Mouse (Mus musculus) monocyte, adult 5-6 weeks (primary cell): ENCODE measurements around the gene Wipf2. TPM values are rescaled to one million over a fixed set of nuclear protein-coding genes. Genes with fewer than 3 reads are reported as not detected.

Experiments
- ATAC-seq: fragments of 153-309, 156-312 bp; replicated peaks from 2 replicates; pipeline ENCODE4 v1.8.0; 2017; ENCODE audit warnings: mild to moderate bottlenecking; ENCODE audit not compliant: low TSS enrichment, insufficient number of reproducible peaks, severe bottlenecking, poor library complexity, low FRiP score
- total RNA-seq: library from RNA; stranded (forward); fragments of 200-1000, 200-491, 200-594 nt; gene quantifications from 3 replicates; pipeline ENCODE4 v1.2.3, GENCODE M21; 2017

Wipf2 gene
- total RNA-seq, 1 experiment from 2014 or later: 7.1 TPM

DNA sequence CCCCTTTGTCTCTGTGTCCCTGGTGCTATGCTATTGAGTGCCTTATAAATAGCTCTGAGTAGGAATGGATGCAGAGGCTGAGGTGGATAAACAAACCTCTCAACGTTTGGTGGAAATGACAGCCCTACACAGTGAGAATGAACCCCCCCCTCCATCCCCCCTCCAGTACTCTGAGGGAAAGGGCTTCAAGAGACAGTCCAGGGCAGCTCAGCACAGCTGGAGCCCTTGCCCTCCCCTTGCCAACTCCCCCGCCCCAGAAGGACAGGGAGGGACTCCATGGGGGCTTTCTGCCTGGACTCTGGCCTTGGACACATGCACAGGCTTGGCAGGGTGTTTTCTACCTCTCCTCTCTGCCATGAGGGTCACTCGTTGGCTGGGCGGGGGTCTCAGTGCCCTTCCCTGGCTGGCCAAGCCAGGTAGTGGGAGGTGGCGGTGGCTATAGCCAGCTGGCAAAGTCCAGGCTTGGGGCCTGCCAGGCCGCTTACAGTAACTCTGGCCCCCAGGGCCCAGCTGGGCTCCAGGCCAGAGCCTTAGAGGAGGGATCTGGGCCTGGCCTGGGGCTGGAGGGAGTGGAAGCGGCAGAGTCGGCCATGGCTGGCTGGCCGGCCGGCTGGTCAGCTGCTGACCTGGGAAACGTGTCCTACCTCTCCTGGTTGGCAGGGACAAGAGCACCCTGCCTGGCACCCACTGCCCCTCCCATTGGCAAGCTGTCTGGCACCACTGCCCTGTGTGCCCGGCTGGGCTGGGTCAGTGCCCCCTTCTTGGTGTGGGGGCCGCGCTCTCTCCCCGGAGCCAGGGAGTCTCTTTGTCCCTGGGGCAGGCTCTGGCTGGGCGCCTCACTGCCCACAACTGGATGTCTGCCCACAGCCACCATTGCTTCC is 87.8 kb downstream of the Wipf2 start:
- ATAC-seq: no peak

DNA sequence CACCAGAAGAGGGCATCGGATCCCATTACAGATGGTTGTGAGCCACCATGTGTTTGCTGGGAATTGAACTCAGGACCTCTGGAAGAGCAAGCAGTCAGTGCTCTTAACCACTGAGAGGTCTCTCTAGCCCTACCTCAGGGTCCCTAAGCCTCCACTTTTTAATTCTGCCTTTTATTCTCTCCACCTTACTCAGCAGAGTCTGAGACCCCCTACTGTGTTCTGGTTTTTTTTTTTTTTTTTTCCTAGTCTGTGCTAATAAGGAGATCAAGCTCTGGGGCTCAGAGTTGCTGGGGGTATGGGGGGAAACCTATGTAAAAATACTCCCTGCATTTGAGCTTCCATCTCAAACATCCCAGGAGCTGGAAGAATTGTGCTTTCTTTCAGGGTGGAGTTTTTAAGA is 88.7 kb downstream of the Wipf2 start:
- ATAC-seq: no peak

DNA sequence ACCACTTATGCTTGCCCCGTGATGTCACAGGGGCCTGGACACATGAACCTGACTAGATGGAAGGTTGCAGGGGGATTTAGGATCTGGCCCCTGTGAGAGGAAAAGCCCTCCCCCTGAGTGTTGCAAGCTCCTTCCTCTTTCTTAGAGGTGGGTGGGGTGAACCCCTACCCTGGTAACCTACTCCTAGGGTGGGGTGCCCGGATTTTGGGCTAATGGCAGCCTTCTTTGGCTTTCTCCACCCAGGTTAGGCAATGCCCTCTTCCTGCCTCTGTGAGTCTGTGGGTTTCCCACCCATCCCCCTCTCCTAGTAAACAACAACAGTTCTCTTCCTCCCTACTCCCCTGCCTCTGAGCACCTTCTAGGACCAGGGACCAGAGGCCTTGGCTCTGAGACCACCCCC is 89.3 kb downstream of the Wipf2 start:
- peak; percentile 69 for ATAC-seq

DNA sequence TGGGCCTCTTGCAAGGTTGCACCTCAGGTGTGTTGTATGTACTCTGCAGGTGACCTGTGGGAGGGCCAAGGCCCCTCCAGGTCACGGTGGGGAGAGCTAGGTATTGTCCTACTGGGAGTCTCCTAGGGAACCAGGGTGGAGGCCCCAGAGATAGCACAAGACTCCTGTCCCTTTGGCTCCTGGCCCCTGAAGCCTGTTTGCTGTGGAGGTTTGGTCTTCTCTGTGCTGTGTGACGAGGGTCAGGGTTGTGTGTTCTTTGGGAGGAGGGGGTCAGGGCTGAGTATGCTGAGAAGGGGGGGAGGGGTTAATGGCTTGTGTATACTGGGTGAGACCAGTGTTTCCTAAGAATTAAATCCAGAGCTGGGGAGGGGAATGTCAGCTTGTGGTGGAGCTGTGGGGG is 89.9 kb downstream of the Wipf2 start:
- no peak for ATAC-seq

DNA sequence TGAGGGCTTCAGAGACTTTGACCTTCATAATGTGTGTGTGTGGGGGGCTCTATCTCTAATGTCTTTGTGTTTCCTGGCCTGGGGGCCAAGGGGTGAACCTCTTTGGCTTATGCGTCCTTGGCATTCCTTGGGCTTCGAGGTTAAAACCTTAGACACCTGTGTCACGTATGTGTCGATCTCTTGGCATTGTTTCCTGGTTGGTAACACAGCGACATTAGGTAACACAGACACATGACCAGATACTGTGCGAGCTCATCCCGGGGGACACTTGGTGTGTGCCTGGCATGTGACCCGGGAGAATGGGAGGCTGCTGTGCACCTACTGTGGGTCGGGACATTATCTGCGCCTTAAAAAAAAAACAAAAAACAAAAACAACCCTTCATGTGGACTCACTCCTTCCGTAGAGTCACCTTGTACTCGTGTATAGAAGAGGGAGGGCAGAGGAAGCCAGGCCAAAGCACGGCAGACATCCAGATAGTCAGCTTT is 90.4 kb downstream of the Wipf2 start:
- ATAC-seq: no peak

DNA sequence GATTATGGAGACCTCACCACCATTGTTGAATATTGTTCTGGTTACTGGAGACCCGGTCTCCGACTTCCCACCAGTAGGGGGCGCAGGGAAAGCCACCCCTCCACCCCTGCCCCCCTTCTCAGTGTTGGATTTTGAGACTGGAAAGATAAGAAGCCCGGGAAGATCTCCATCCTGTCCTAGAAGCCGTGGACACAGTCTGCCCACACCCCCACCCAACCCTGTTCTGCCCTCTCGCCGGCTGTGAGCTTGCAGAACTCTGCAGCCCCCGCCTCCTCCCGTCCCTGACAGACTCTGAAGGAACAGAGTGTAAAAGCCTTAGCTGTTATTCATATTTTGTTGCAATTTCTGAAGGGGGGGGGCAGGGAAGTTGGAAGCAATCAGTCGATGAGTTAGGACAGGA is 90.9 kb downstream of the Wipf2 start:
- ATAC-seq: no peak

Other genes with a start within 250 kb of the Wipf2 start
- 0.43 to 1.6 TPM in 2 of 3 replicates, not detected in the other for gene Gm12355, start 238.0 kb upstream of the Wipf2 start, total RNA-seq
- gene Gsdma3, start 237.3 kb upstream of the Wipf2 start, total RNA-seq: not detected in 3 replicates
- gene Gsdma2, start 216.9 kb upstream of the Wipf2 start, total RNA-seq: not detected in 3 replicates
- not detected in 3 replicates for gene Gsdma, start 199.3 kb upstream of the Wipf2 start, total RNA-seq
- 37.4 to 50.9 TPM (median 37.8 TPM) in 3 replicates for gene Psmd3, start 181.1 kb upstream of the Wipf2 start, total RNA-seq
- not detected in 3 replicates for gene Csf3, start 162.4 kb upstream of the Wipf2 start, total RNA-seq
- 10.9 to 25.7 TPM (median 22.4 TPM) in 3 replicates for gene Med24, start 134.2 kb upstream of the Wipf2 start, total RNA-seq
- 3.4 to 5.4 TPM (median 4.3 TPM) in 3 replicates for gene Thra, start 123.0 kb upstream of the Wipf2 start, total RNA-seq
- gene Nr1d1, start 88.3 kb upstream of the Wipf2 start, total RNA-seq: 0.68 to 4.7 TPM (median 1.9 TPM) in 3 replicates
- 108 to 125 TPM (median 112 TPM) in 3 replicates for gene Msl1, start 68.1 kb upstream of the Wipf2 start, total RNA-seq
- 47.5 to 51.5 TPM (median 49.5 TPM) in 3 replicates for gene Casc3, start 58.7 kb upstream of the Wipf2 start, total RNA-seq
- not detected in 3 replicates for gene Rapgefl1, start 26.9 kb upstream of the Wipf2 start, total RNA-seq
- 0.67 to 1.7 TPM (median 0.75 TPM) in 3 replicates for gene Cdc6, start 44.2 kb downstream of the Wipf2 start, total RNA-seq
- 61.0 to 76.9 TPM (median 62.9 TPM) in 3 replicates for gene Rara, start 64.2 kb downstream of the Wipf2 start, total RNA-seq
- gene Gjd3, start 119.4 kb downstream of the Wipf2 start, total RNA-seq: not detected in 3 replicates
- 14.1 to 26.1 TPM (median 15.5 TPM) in 3 replicates for gene Top2a, start 160.6 kb downstream of the Wipf2 start, total RNA-seq
- gene Igfbp4, start 177.6 kb downstream of the Wipf2 start, total RNA-seq: 0.43 to 5.5 TPM (median 1.2 TPM) in 3 replicates
- 4.1 to 6.4 TPM (median 4.2 TPM) in 3 replicates for gene Tns4, start 225.7 kb downstream of the Wipf2 start, total RNA-seq